8 mouse cellular contexts compared by ENCODE assay signal in the genomic region with DNA sequence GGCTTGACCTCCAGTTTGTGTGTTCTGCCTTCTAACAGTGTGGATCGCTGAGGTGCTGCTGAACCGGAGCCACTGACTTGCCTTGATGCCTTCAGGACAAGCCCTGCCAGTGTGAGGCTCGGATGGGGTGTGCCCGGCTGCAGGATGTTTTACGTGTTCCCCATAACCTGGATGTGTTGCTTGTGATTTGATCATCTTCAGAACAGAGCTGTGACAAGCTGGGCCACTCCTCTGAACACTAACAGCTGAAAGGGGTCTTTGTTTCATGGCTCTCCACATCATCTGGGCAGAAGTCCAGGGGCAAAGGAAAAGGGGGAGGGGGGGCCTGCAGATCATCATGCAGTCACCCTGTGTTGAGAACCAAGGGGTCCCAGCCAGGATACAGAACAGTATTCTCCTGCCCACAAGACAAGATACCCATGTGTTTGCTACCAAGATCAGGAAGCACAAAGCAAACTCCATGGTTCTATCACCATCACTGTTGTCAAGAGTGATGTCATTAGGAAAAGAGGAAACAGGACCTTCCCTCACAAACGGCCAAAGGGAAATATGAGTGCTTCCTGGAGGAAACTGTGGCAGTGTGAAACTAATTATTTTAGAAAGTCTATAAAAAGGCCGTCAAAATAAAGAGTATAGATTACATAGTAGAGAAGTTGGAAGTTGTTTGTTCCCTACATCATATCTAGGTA. TPM values are rescaled to one million over a fixed set of nuclear protein-coding genes. Genes with fewer than 3 reads are reported as not detected.
A peak's percentile ranks its signal among the peaks of the same experiment; 100 is the strongest.
DNase-seq lines count a peak whose midpoint lies in the region; ATAC-seq lines count a peak whose summit lies in the region.

No protein-coding gene starts in this region.

- peak overlapping the region; percentile 21 for H3K4me3 ChIP-seq in lung, embryonic 16.5 days (ENCODE audit: low read length)
- no peak overlapping the region for H3K4me3 ChIP-seq in stomach, embryonic 14.5 days (ENCODE audit: low read depth, low read length)

- H3K36me3 ChIP-seq in lung, embryonic 16.5 days (ENCODE audit: control insufficient read depth, insufficient read depth, low read length) = no peaks in the 10 kb centered on the region
- H3K36me3 ChIP-seq in stomach, embryonic 14.5 days (ENCODE audit: control insufficient read depth, insufficient read depth, low read length) = no peaks in the 10 kb centered on the region

- intact Hi-C loops in left cerebral cortex, postnatal 36 days (cut with DNase I) = no loop called here

- H3K27ac ChIP-seq in lung, embryonic 16.5 days (ENCODE audit: low read length) = no peak overlapping the region
- no peak overlapping the region for H3K27ac ChIP-seq in stomach, embryonic 14.5 days (ENCODE audit: low read length)

- peaks cover 10% of the 10 kb centered on the region for H3K4me1 ChIP-seq in lung, embryonic 16.5 days (replicated peaks; ENCODE audit: control insufficient read depth, insufficient read depth, low read length)
- H3K4me1 ChIP-seq in stomach, embryonic 14.5 days (ENCODE audit: control insufficient read depth, insufficient read depth, low read length) = no peaks in the 10 kb centered on the region

- no peaks in the 10 kb centered on the region for H3K27me3 ChIP-seq in lung, embryonic 16.5 days (ENCODE audit: control insufficient read depth, insufficient read depth, low read depth, low read length)
- H3K27me3 ChIP-seq in stomach, embryonic 14.5 days (ENCODE audit: control insufficient read depth, insufficient read depth, low read length) = no peaks in the 10 kb centered on the region

- peak; percentile 26 for ATAC-seq in lung, embryonic 16.5 days (ENCODE audit: low read depth)
- ATAC-seq in stomach, embryonic 14.5 days (ENCODE audit: insufficient number of reproducible peaks, insufficient read depth, low FRiP score, low read depth) = peak; percentile 23; the same call in 1 of the 2 replicates

- WGBS in lung, embryonic 16.5 days = 39% methylated on average over 7 of the region's 7 CpGs
- 56% methylated on average over 7 of the region's 7 CpGs for WGBS in stomach, embryonic 14.5 days

- H3K4me2 ChIP-seq in lung, embryonic 16.5 days (ENCODE audit: low read depth, low read length) = peak overlapping the region; percentile 49
- no peak overlapping the region for H3K4me2 ChIP-seq in stomach, embryonic 14.5 days (replicated peaks; ENCODE audit: low read depth, low read length)

- H3K9ac ChIP-seq in lung, embryonic 16.5 days (ENCODE audit: low read length) = no peak overlapping the region
- no peak overlapping the region for H3K9ac ChIP-seq in stomach, embryonic 14.5 days (replicated peaks; ENCODE audit: low read depth, low read length)

- H3K9me3 ChIP-seq in lung, embryonic 16.5 days (ENCODE audit: control insufficient read depth, low read length) = no peaks in the 10 kb centered on the region
- H3K9me3 ChIP-seq in stomach, embryonic 14.5 days (ENCODE audit: control insufficient read depth, low read depth, low read length) = no peaks in the 10 kb centered on the region

- peak; percentile 14 for DNase-seq in embryo, embryonic 11 days
- no peak for DNase-seq in embryo, embryonic 10.5 days (ENCODE audit: low spot score)
- no peak for DNase-seq in lung, postnatal 25 days (ENCODE audit: low spot score)
- DNase-seq in kidney, postnatal 4 days = peak; percentile 9 to 15
- DNase-seq in left cerebral cortex, postnatal 36 days (ENCODE audit: low spot score in 2 of 2) = no peak
- DNase-seq in cerebellum, adult 8-10 months = no peak

RNA-seq across cellular contexts. Expression of gene Hao1, which starts 25.9 kb away (rescaled TPM):
- polyA plus RNA-seq in lung, embryonic 16.5 days (2015; fragmentation: Nextera tagmentation; extraction: Ambion mirVana) = 0.26 TPM in 1 of 2 replicates, not detected in the other
- polyA plus RNA-seq in stomach, embryonic 14.5 days (2014; fragmentation: Nextera tagmentation; extraction: Ambion mirVana) = not detected in 2 replicates
- not detected for total RNA-seq in left cerebral cortex, postnatal 36 days (2021)

Comparison
In these comparisons a context has a peak if more than half of its experiments do, and no peak if none do; other contexts are left out.
1. DNase-seq: peak in embryo, embryonic 11 days (single experiment) and kidney, postnatal 4 days (2 of 2); none in embryo, embryonic 10.5 days (single experiment), lung, postnatal 25 days (single experiment), left cerebral cortex, postnatal 36 days (0 of 2) and cerebellum, adult 8-10 months (single experiment).